Mouse (Mus musculus) kidney, adult 2 months (tissue): ENCODE results near the gene Kalrn.

ENCODE experiments used
- CTCF ChIP-seq: fragments of 200-500 bp; conservative IDR thresholded peaks from 2 replicates; pipeline ENCODE4 v1.5.1; 2011; ENCODE audit warnings: low read depth, mild to moderate bottlenecking, control low read depth, low read length, moderate library complexity, mixed read lengths; ENCODE audit not compliant: insufficient read depth, insufficient read length
- POLR2A ChIP-seq: fragments of 200-500 bp; IDR thresholded peaks from one replicate; pipeline ENCODE4 v1.6.1; 2011; ENCODE audit warnings: low read depth, low read length, control low read depth

DNA sequence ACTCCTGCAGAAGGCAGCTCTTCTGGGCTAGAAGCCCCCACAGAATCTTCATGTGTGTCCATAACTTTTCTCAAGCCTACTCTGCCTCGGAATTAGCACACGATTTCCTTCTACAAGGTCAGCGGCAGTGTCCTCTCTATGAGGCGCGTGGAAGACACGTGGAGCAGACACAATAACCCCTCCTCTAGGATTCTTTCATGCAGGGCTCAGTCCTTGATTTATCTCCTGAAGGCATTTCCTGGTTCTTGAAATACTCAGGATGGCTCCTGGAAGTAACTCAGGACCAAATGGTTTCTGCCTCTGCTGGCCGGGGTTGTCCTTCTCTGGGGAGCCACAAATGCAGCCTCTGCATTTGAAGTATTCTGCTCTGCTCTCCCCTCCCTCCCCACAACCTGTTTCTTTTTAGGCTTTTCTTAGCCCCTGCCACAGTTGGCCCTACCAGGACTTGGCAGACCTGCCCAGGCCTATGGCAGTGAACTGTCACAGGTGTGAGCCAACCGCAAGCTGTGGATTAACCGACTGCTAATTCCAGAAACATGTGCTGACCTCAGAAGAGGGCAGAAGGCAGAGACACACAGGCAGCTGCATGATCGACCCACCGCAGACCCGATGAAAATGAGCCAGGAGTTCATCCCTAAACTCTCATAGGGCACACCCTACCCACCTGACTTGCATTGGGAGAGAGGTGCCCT, 197.0 kb downstream of the Kalrn start:
- TF ChIP-seq CTCF (no peak), POLR2A (no peak)
